Mouse (Mus musculus) limb, embryonic 15.5 days (tissue): ENCODE data around the gene St6galnac3. TPM values are rescaled to one million over a fixed set of nuclear protein-coding genes. Genes with fewer than 3 reads are reported as not detected.

ENCODE experiments used
- ATAC-seq: fragments of 200-750 bp; cut with Nextera tagmentation; 2 replicates; pipeline ENCODE4 v1.8.0; 2017; ENCODE audit warnings: low read depth, moderate TSS enrichment; ENCODE audit not compliant: insufficient number of reproducible peaks, low FRiP score, low TSS enrichment
- H3K27ac ChIP-seq: fragments of 300-500 bp; sonication (generic); 2 replicates; pipeline ENCODE4 v1.5.1; 2015; ENCODE audit warnings: moderate library complexity, mild to moderate bottlenecking, inconsistent platforms
- H3K27me3 ChIP-seq: fragments of 300-500 bp; sonication (generic); 2 replicates; pipeline ENCODE4 v1.6.1; 2015; ENCODE audit warnings: inconsistent platforms
- H3K36me3 ChIP-seq: fragments of 300-500 bp; sonication (generic); 2 replicates; pipeline ENCODE4 v1.6.1; 2015; ENCODE audit warnings: inconsistent platforms
- H3K4me1 ChIP-seq: fragments of 300-500 bp; sonication (generic); 2 replicates; pipeline ENCODE4 v1.6.1; 2015; ENCODE audit warnings: inconsistent platforms
- H3K4me2 ChIP-seq: fragments of 300-500 bp; sonication (generic); 2 replicates; pipeline ENCODE4 v1.6.1; 2015; ENCODE audit warnings: mild to moderate bottlenecking, inconsistent platforms
- H3K4me3 ChIP-seq: fragments of 300-500 bp; sonication (generic); 2 replicates; pipeline ENCODE4 v1.5.1; 2015; ENCODE audit warnings: mild to moderate bottlenecking, inconsistent platforms
- H3K9ac ChIP-seq: fragments of 300-500 bp; sonication (generic); 2 replicates; pipeline ENCODE4 v1.6.1; 2015; ENCODE audit warnings: inconsistent platforms
- H3K9me3 ChIP-seq: fragments of 300-500 bp; sonication (generic); 2 replicates; pipeline ENCODE4 v1.6.1; 2016; ENCODE audit warnings: inconsistent platforms
- WGBS: fragments of 180-500 bp; shearing (Covaris S2); methylation state at CpG from one replicate; pipeline ENCODE4 v1.1.7; 2015; 5-methylcytosine and 5-hydroxymethylcytosine counted together
- polyA plus RNA-seq: library from polyadenylated mRNA; unstranded; fragments of >200 nt; fragmentation: Nextera tagmentation; extraction: Ambion mirVana; gene quantifications from 2 replicates; pipeline ENCODE4 v1.2.1, GENCODE M21; 2015

Gene St6galnac3
- polyA plus RNA-seq, 1 experiment from 2014 or later: 33.5 TPM

DNA sequence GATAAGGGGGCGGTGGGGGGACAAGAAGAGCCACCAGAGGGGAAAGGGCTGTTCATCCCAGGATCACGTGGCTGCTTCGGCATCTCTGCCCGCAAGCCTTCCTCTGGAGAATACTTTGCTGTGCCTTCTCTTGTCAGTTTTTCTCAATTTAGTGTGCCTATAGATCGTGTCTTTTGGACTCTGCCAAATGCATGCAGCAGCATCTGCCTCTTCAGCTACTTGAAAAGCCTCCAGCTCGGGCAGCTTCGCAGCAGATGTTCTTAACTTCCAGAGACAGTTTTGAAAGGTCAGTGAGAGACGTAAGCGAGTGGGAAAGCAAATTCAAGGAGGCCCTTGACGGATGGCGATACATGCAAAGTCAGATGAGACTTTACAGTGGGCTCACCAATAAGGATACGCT, 385.9 kb downstream of the St6galnac3 start:
- Histone ChIP-seq H3K4me2 (no peak overlapping the region), H3K9me3 (no peaks in the 10 kb centered on the region), H3K4me1 (no peaks in the 10 kb centered on the region), H3K4me3 (no peak overlapping the region), H3K27me3 (no peaks in the 10 kb centered on the region), H3K36me3 (no peaks in the 10 kb centered on the region), H3K27ac (no peak overlapping the region), H3K9ac (no peak overlapping the region)
- WGBS: 76% methylated on average over 12 of the region's 12 CpGs
- no peak for ATAC-seq

DNA sequence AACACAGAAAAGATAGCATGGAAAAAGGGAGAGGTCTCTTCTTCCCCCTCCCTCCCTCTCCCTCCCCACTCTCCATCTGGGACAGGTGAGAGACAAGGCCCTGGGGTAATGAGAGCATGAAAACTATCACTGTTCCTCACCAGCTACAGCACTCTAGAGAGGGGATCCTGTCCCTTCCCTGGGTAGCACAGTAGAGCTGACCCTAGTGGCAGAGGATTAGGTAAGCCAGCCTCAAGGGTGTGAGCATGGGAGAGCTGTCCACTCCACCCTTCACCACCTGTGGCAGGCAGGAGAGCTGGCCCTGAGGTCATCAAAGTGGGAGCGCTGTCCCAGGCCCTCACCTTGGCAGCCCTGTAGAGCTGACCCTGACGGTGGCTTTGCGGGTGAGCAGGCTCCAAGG, 387.2 kb downstream of the St6galnac3 start:
- Histone ChIP-seq H3K4me3 (no peak overlapping the region), H3K27ac (no peak overlapping the region)
- no peak for ATAC-seq

DNA sequence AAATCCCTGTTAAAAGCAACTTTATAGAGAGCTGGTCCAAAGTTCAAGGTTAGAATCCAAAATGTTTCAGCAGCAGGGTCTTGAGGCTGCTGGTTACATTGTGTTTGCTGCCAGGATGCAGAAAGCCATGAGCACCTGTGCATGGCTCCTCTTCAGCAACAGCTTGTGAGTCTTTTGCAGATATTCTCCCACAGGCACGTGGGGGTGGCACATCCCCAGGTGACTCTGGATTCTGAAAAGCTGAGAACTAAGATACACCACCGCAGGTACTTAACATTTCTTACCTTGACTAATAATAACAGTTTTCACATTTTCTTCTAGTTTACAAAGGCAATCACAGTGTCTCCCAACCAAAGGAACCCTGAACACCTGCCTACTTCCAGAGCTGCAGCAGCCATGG, 387.8 kb downstream of the St6galnac3 start:
- WGBS: 79% methylated on average over 2 of the region's 2 CpGs
- no peaks in the 10 kb centered on the region for H3K36me3 ChIP-seq
- H3K27ac ChIP-seq: no peak overlapping the region
- no peak for ATAC-seq
- H3K9me3 ChIP-seq: no peaks in the 10 kb centered on the region
- no peak overlapping the region for H3K4me2 ChIP-seq
- no peaks in the 10 kb centered on the region for H3K4me1 ChIP-seq
- H3K9ac ChIP-seq: no peak overlapping the region
- no peak overlapping the region for H3K4me3 ChIP-seq
- H3K27me3 ChIP-seq: no peaks in the 10 kb centered on the region

More for the DNA sequence above, 387.2 kb downstream of the St6galnac3 start:
- H3K4me1 ChIP-seq: no peaks in the 10 kb centered on the region
- 88% methylated on average over 3 of the region's 3 CpGs for WGBS
- no peaks in the 10 kb centered on the region for H3K27me3 ChIP-seq
- H3K9ac ChIP-seq: no peak overlapping the region
- H3K9me3 ChIP-seq: no peaks in the 10 kb centered on the region
- no peak overlapping the region for H3K4me2 ChIP-seq
- H3K36me3 ChIP-seq: no peaks in the 10 kb centered on the region

DNA sequence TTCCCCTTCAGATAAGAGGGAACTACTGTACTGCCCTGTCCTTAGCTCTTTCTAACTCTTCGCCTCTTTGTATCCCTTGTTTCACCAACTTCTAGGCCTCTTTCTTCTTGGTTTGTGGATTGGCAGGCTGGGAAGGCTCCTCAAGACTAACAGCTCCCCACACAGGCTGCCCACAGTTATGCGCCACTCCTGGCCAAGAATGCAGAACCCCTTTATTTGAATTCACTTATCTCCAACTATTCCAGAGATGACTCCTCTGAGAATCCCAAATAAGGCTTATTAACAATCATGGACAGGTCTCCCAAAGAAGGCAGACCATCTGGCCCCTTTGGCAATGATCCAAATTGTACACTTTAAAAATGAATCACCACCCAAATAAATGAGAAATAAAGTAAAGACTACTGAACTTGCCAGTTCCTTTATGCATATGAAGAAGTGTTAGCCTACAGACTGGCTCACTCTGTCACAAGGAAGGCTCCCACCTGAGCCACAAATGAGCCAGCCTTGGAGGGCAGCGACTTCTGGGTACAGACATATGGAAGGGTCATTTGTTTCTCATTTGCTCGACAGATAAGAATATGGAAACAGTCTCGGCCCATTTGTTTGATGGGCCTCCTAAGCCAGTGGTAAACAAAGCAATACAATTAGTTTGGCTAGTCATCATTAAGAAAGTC, 390.7 kb downstream of the St6galnac3 start:
- Histone ChIP-seq H3K27ac (no peak overlapping the region), H3K9ac (no peak overlapping the region), H3K4me3 (no peak overlapping the region), H3K36me3 (no peaks in the 10 kb centered on the region), H3K27me3 (no peaks in the 10 kb centered on the region), H3K4me2 (no peak overlapping the region), H3K9me3 (no peaks in the 10 kb centered on the region), H3K4me1 (no peaks in the 10 kb centered on the region)
- WGBS: 52% methylated on average over 5 of the region's 5 CpGs
- ATAC-seq: no peak

DNA sequence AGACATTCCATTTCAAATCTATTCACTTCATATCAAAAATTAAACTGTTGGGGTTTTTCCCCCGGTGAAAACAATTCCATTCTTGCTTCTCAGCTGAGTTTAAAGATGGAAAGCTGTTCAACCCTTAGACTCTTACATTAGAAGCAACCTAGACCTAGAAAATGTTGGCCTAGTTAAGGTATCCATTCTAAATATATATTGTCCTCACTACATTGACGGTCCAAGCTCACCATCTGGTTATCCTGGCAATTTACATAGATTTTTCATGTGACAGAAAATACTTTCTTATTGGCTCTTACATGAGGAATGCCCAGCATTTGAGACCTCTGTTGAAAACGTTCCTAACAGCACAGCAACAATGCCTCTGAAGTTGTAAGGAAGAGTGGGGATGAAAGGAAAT, 400.7 kb downstream of the St6galnac3 start:
- no peaks in the 10 kb centered on the region for H3K36me3 ChIP-seq
- H3K9ac ChIP-seq: no peak overlapping the region
- 64% methylated on average over 3 of the region's 3 CpGs for WGBS
- no peaks in the 10 kb centered on the region for H3K27me3 ChIP-seq
- H3K27ac ChIP-seq: no peak overlapping the region
- H3K4me2 ChIP-seq: no peak overlapping the region
- ATAC-seq: no peak
- no peaks in the 10 kb centered on the region for H3K4me1 ChIP-seq
- H3K9me3 ChIP-seq: no peaks in the 10 kb centered on the region
- no peak overlapping the region for H3K4me3 ChIP-seq

DNA sequence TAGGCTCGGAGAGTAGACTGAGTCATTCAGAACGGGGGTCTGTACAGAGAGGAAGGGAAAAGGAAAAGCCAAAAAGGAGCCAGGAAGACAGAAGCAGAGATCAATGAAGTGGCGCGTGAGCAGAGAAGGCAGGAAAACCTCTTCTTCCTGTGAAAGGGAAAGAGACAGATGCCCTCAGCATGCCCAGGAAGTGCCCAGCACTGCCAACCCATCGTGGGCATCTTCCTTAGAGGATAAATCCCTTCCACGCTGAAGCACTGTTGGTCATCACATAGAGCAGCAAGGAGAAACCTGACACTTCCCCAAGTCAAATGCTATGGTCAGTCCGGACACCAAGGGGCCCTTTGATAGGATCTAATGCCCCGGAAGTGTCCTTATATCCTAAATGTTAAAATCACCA, 401.5 kb downstream of the St6galnac3 start:
- ATAC-seq: no peak
- 82% methylated on average over 8 of the region's 8 CpGs for WGBS

DNA sequence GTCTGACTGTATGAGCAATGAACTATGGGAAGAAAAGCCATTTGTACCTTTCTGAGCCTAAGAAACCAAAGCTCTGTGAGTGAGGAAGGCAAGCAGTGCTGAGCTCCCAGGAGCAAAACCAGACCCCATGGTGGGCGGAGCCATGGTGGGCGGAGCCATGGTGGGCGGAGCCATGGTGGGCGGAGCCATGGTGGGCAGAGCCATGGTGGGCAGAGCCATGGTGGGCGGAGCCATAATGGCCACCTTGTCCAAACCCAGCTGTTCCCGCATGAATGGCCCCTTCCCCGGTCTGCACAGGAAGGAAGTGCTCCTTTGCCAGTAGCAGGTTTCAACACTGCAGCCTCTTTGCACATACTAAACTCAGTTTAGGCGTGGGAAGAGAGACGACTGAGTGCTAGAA, 411.4 kb downstream of the St6galnac3 start:
- no peak overlapping the region for H3K27ac ChIP-seq
- no peaks in the 10 kb centered on the region for H3K4me1 ChIP-seq
- H3K9me3 ChIP-seq: no peaks in the 10 kb centered on the region
- no peaks in the 10 kb centered on the region for H3K27me3 ChIP-seq
- no peak overlapping the region for H3K4me2 ChIP-seq
- H3K9ac ChIP-seq: no peak overlapping the region
- no peaks in the 10 kb centered on the region for H3K36me3 ChIP-seq
- ATAC-seq: no peak
- H3K4me3 ChIP-seq: no peak overlapping the region
- WGBS: 76% methylated on average over 9 of the region's 9 CpGs

More for the DNA sequence above, 401.5 kb downstream of the St6galnac3 start:
- Histone ChIP-seq H3K9ac (no peak overlapping the region), H3K36me3 (no peaks in the 10 kb centered on the region), H3K9me3 (no peaks in the 10 kb centered on the region), H3K4me3 (no peak overlapping the region), H3K27me3 (no peaks in the 10 kb centered on the region), H3K4me1 (no peaks in the 10 kb centered on the region), H3K27ac (no peak overlapping the region), H3K4me2 (no peak overlapping the region)

DNA sequence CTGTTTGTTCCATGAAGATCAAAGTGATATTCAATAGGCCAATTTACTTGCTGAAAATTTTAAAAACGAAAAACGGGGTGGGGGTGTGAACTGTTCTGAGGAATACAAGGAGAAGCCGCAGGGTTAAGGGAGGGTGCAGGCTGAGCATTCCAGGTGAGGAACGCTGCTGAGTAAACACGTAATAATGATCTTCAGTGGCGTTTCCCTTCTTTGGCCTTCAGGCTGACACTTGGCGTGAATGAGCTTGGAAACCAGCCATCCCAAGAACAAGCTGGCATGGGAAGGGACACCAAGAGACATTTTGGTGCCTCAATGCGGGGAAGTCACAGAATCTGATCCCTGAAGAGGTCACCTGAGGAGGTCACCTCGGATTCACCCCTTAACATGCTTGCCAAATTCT, 411.8 kb downstream of the St6galnac3 start:
- H3K27me3 ChIP-seq: no peaks in the 10 kb centered on the region
- WGBS: 90% methylated on average over 9 of the region's 9 CpGs
- no peaks in the 10 kb centered on the region for H3K36me3 ChIP-seq
- no peak overlapping the region for H3K4me3 ChIP-seq
- H3K9ac ChIP-seq: no peak overlapping the region
- no peak overlapping the region for H3K4me2 ChIP-seq
- ATAC-seq: no peak
- H3K9me3 ChIP-seq: no peaks in the 10 kb centered on the region
- no peaks in the 10 kb centered on the region for H3K4me1 ChIP-seq
- no peak overlapping the region for H3K27ac ChIP-seq

DNA sequence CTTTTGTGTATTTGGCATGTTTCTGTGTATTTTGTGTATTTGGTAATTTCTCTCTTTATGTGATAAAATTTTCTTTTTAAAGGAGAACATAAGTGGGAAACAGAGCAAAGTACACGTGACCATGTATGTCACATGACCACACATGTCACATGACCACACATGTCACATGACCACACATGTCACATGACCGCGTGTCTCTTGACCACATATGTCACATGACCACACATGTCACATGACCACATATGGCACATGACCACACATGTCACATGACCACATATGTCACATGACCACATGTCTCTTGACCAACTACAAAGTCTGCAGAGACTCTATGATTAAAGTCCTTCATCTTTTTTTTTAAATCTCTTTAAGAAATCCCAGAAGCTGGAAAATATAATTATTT, 413.0 kb downstream of the St6galnac3 start:
- no peaks in the 10 kb centered on the region for H3K27me3 ChIP-seq
- H3K9ac ChIP-seq: no peak overlapping the region
- H3K4me2 ChIP-seq: no peak overlapping the region
- no peak overlapping the region for H3K4me3 ChIP-seq
- no peaks in the 10 kb centered on the region for H3K9me3 ChIP-seq
- 92% methylated on average over 3 of the region's 3 CpGs for WGBS
- no peak overlapping the region for H3K27ac ChIP-seq
- no peak for ATAC-seq
- H3K4me1 ChIP-seq: no peaks in the 10 kb centered on the region
- H3K36me3 ChIP-seq: no peaks in the 10 kb centered on the region

DNA sequence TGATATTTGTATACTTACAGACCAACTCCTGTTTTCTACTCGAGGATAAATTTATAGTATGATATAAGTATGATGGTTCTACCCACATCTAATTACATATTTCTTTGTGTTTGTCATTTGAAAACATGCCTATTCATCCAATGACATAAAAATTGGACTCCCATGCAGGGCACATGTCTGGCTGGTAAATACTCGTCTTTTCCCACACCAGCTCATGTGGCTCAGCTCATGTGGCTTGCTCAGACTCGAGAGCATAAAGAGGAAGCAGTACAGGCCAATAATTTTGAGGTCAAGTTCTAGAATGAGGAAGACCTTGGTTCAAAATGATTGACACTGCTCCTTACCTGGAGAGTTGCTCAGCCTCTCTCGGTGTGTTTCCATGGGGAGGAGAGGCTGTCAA, 416.6 kb downstream of the St6galnac3 start:
- Histone ChIP-seq H3K27ac (no peak overlapping the region), H3K9me3 (no peaks in the 10 kb centered on the region), H3K9ac (no peak overlapping the region), H3K27me3 (no peaks in the 10 kb centered on the region), H3K4me1 (no peaks in the 10 kb centered on the region), H3K36me3 (no peaks in the 10 kb centered on the region), H3K4me2 (no peak overlapping the region), H3K4me3 (no peak overlapping the region)
- no peak for ATAC-seq
- 76% methylated on average over 4 of the region's 4 CpGs for WGBS

DNA sequence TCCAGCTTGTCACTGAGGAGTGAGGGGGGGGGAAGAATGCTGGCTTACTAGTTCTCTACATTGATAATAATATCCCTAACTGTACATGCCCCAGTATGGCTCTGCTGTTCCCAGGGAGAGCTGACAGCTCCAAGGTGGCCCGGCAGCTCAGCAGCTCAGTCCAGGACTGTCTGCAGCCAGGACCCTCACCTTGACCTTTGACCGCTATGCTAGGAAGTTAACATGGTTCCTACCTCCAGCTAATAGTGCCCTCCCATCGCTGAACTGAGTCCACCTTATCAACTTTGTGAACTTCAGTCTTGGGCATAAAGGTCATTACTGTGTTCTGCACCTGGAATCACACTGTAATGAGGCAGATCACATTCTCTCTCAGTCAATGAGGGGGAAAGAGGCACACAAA, 419.8 kb downstream of the St6galnac3 start:
- H3K9me3 ChIP-seq: no peaks in the 10 kb centered on the region
- H3K27me3 ChIP-seq: no peaks in the 10 kb centered on the region
- H3K27ac ChIP-seq: no peak overlapping the region
- no peaks in the 10 kb centered on the region for H3K36me3 ChIP-seq
- no peak overlapping the region for H3K4me2 ChIP-seq
- H3K9ac ChIP-seq: no peak overlapping the region
- H3K4me3 ChIP-seq: no peak overlapping the region
- no peak for ATAC-seq
- WGBS: 82% methylated on average over 3 of the region's 3 CpGs
- H3K4me1 ChIP-seq: no peaks in the 10 kb centered on the region

DNA sequence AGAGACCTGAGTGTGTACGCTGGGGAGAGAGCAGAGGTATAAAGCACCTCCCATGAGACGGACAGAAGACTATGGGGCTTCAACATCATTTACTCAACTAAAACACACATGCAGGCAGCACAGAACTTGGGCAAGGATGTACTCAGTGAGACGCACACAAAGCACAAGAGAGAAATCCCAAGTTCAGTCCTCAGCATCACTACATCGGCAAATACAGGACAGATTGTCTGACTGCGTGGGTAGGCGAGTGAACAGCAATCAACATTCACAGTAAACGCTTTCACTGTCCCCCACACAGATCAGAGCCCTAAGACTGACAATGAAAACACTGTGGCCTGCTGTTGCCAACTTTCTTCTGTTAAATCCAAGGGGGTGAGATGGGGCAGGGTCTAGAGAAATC, 422.6 kb downstream of the St6galnac3 start:
- Histone ChIP-seq H3K36me3 (no peaks in the 10 kb centered on the region), H3K9me3 (no peaks in the 10 kb centered on the region), H3K9ac (no peak overlapping the region), H3K27me3 (no peaks in the 10 kb centered on the region), H3K4me2 (no peak overlapping the region), H3K4me3 (no peak overlapping the region), H3K4me1 (no peaks in the 10 kb centered on the region), H3K27ac (no peak overlapping the region)
- ATAC-seq: no peak
- WGBS: 92% methylated on average over 7 of the region's 7 CpGs
